Mouse (Mus musculus): ENCODE results near the gene B4galt3.

DNA sequence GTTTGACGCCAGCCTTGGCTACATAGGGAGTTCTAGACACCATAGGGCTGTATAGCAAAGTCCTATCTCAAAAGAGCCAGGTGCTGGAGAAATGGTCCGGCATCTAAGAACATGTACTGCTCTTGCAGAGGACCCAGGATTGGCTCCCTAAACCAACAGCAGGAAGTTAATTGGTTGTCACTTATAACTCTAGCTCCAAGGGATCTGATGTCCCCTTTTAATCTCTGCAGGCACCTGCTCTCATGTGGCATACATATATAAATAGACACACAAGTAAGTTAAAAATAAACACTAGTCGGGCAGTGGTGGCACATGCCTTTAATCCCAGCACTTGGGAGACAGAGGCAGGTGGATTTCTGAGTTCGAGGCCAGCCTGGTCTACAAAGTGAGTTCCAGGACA is 34.3 kb upstream of the B4galt3 start:
- TF ChIP-seq GATA1 (IDR thresholded peaks at IDR 0.05; ENCODE audit: borderline replicate concordance, low read length) (no peak), CTCF (IDR thresholded peaks at IDR 0.05; ENCODE audit: low read depth, low read length) (no peak), TAL1 (conservative IDR thresholded peaks at IDR 0.05; ENCODE audit: low read depth, low read length) (no peak), POLR2AphosphoS5 (IDR thresholded peaks at IDR 0.05; ENCODE audit: insufficient replicate concordance, low read depth, low read length) (no peak)

All from G1E (cell line).